Mouse (Mus musculus): ENCODE data around the gene Ccdc61. TPM values are rescaled to one million over a fixed set of nuclear protein-coding genes. Genes with fewer than 3 reads are reported as not detected.

Gene Ccdc61
- polyA plus RNA-seq, 1 experiment from 2014 or later = 23.0 TPM

DNA sequence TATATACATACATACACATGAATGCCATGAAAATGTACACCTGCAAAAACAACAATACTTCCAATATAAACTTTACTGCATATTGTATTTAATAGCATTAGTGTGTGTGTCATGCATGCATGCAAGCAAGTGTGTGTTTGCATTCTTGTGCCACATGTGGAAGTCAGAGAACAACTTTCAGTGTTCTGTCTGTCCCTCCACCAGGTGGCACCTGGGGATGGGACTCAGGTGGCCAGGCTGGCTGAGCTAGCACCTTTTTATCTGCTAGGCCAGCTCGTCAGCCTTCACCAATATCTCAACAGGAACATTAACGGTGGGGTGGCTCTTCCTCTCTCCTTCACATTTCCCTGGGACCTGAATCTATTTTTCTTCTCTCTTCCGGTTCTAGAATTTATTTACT, 7.7 kb downstream of the Ccdc61 start:
- WGBS = 73% methylated on average over 3 of the region's 3 CpGs
- Histone ChIP-seq H3K36me3 (peaks cover 14% of the 10 kb centered on the region; the same call in 1 of the 2 replicates), H3K4me1 (replicated peaks) (no peaks in the 10 kb centered on the region), H3K4me3 (no peak overlapping the region), H3K27ac (replicated peaks) (no peak overlapping the region), H3K27me3 (no peaks in the 10 kb centered on the region), H3K9me3 (no peaks in the 10 kb centered on the region), H3K4me2 (no peak overlapping the region), H3K9ac (no peak overlapping the region)
- no peak for ATAC-seq (ENCODE audit: low read depth)

DNA sequence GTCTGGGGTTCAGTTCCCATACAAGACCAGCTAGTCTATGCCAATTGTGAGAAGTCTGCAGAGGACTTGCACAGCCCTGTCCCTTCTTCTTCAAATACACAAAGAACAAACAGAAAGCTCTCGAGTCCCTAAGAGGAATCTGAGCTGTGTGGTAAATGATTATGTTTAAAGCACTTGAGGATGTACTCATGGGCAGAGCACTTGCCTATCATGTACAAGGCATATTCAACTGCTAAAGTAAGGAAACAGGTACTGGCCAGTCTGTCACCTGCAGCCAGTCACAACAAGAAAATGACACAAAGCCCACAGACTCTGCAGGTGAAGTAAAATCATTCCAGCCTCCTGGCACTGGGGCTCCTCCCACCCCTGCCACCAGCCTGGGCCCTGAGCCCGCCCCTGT, 9.7 kb downstream of the Ccdc61 start:
- Histone ChIP-seq H3K27ac (replicated peaks) (no peak overlapping the region), H3K36me3 (peaks cover 14% of the 10 kb centered on the region; the same call in 1 of the 2 replicates), H3K27me3 (no peaks in the 10 kb centered on the region), H3K9ac (no peak overlapping the region), H3K4me3 (no peak overlapping the region), H3K9me3 (no peaks in the 10 kb centered on the region), H3K4me1 (replicated peaks) (peaks cover 5% of the 10 kb centered on the region), H3K4me2 (no peak overlapping the region)
- no peak for ATAC-seq (ENCODE audit: low read depth)
- 91% methylated on average over 2 of the region's 2 CpGs for WGBS

DNA sequence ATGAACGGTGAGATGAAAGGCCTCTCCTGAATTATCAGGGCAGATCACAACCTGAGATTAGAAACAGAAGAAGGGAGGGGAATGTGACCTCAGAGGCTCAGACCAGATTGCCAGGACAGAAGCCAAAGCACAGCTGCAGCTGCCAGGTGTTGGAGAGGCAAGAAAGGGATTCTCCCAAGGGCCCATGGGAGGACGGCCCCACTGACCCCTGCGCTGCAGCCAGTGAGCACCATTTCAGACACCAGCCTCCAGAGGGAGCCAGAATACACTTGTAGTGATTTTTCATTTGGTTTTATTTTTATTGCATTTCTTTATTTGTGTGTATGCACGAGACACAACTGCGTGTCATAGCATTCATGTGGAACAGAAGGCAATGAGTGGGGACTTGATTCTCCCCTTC, 13.7 kb downstream of the Ccdc61 start:
- no peak overlapping the region for H3K9ac ChIP-seq
- ATAC-seq (ENCODE audit: low read depth) = no peak
- peak overlapping the region; percentile 6; the same call in 1 of the 2 replicates for H3K27ac ChIP-seq (replicated peaks)
- H3K4me1 ChIP-seq (replicated peaks) = peaks cover 34% of the 10 kb centered on the region
- H3K4me3 ChIP-seq = no peak overlapping the region
- 0 out of 2 replicates have a peak, but pooled peaks cover 8% of the 10 kb centered on the region for H3K36me3 ChIP-seq
- no peak overlapping the region for H3K4me2 ChIP-seq
- peaks cover 13% of the 10 kb centered on the region for H3K27me3 ChIP-seq
- H3K9me3 ChIP-seq = no peaks in the 10 kb centered on the region
- WGBS = 22% methylated on average over 5 of the region's 5 CpGs

DNA sequence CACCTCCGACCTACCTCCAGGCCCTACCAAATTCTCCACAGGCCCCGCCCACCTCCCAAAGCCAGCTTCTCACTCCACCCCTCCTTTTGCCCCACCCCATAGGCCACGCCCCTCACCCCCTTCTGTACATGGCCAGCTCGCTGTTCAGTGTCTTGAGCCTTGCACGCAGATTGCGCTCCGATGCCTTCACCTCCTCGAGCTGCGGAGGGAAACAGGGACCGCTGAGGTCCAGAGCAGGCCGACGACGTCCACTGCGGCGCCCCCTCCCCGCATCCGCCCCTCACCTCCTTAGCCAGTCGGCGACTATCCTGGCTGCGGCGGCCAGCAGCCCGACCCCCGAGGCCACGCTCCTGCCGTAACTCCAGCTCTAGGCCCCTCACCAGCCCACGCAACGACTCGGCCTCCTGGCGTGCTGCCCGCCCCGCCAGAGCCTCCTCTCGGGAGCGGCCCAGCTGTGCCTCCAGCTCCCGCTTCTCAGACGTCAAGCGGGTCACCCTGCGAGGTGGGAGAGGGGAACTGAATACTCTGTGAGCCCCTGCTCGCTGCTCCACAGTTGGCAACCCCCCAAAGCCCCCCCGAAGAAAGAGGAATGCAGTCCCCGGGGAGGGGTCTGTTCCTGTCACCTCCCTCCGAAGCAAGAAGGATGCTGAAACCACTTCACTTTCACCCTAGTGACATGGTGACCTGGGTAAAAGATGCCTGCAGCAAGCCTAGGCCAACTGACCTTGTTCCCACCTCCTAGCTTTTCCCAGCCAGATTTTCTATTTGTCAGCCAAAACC, 16.4 kb downstream of the Ccdc61 start:
- peak overlapping the region; percentile 49 for H3K4me3 ChIP-seq
- H3K4me1 ChIP-seq (replicated peaks) = peaks cover 34% of the 10 kb centered on the region
- no peaks in the 10 kb centered on the region for H3K9me3 ChIP-seq
- H3K4me2 ChIP-seq = peak overlapping the region; percentile 77
- H3K36me3 ChIP-seq = no peaks in the 10 kb centered on the region
- peaks cover 13% of the 10 kb centered on the region for H3K27me3 ChIP-seq
- H3K9ac ChIP-seq = peak overlapping the region; percentile 75
- WGBS = 1% methylated on average over 41 of the region's 41 CpGs
- no peak overlapping the region for H3K27ac ChIP-seq (replicated peaks)
- ATAC-seq (ENCODE audit: low read depth) = peak; percentile 19

DNA sequence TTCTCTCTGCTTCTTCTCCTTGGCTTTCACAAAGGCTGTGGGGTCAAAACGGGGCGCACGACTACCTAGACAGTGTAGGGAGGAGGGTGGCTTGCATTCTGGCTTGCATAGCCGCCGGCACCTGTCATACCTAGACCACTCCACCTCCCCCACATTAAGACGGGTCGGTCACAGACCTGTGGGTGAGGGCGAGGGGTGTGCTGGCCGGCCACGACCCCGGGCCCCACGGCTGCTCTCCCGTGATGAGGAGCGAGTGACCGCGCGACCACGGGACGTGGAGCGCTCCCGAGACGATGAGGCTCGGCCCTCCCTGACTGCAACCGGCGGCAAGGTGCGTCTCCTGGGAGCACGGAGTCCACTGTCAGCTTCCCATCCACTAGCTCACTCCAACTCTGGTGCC, 17.2 kb downstream of the Ccdc61 start:
- Histone ChIP-seq H3K4me2 (peak overlapping the region; percentile 77), H3K9ac (peak overlapping the region; percentile 75), H3K4me1 (replicated peaks) (peaks cover 34% of the 10 kb centered on the region), H3K27ac (replicated peaks) (no peak overlapping the region), H3K27me3 (peaks cover 13% of the 10 kb centered on the region), H3K4me3 (peak overlapping the region; percentile 49), H3K36me3 (no peaks in the 10 kb centered on the region), H3K9me3 (no peaks in the 10 kb centered on the region)
- peak; percentile 62 for ATAC-seq (ENCODE audit: low read depth)
- 27% methylated on average over 27 of the region's 27 CpGs for WGBS

DNA sequence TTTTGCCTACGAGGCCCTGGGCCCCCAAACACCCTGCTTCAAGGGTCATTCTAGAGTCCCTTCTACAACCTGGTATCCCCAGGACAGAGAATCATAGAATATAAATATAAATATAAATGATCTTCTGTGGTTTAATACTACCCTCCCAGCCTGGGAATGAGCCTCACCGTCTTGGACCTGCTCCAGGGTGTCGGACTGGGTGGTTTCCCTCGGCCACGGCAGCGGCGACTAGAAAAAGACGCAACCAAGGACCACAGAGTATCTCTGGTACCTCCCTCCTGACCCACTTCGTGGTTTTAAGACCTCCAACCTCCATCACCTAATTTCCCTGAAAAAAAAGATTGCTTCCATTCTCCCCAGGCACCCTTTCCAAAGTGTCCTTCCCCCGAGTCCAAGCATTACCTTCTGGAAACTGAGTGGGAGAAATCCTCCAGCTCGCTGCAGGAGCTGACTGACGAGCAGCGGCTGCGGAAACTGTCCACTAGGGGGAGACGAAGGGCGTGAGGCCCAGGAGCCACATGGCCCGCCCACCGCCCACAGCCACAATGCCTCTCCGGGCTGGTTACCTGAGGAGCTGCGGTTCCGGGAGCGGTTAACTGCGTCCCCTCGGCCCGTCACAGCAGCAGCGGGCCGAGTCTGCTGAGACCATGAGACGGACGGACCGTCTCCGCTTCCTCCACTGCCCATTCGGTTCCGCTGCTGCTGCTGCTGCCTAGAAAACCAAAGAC, 18.2 kb downstream of the Ccdc61 start:
- WGBS = 22% methylated on average over 33 of the region's 33 CpGs
- ATAC-seq (ENCODE audit: low read depth) = peak; percentile 71
- 0 out of 2 replicates have a peak overlapping the region, but pooled peaks have one; percentile 38 for H3K27ac ChIP-seq (replicated peaks)

DNA sequence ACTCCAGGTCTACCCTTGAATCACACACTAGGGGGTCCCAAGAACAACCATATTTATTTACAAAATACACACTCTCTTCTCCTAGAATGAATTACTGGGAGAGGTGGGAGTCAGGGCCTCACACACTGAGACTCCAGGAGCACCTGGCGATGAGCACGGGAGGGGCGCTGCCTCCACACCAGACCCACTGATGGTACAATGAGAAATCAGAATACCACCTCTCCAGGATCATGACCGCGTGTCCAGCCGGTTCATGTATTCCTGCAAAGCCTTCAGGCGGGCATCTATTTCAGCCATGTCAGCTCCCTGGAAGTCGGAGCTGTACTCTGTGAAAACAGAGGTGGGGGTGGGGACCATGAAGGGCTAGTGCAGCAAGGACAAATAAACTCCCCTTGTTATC, 19.4 kb downstream of the Ccdc61 start:
- Histone ChIP-seq H3K9ac (no peak overlapping the region), H3K36me3 (no peaks in the 10 kb centered on the region), H3K4me1 (replicated peaks) (peaks cover 29% of the 10 kb centered on the region), H3K4me3 (no peak overlapping the region), H3K9me3 (no peaks in the 10 kb centered on the region), H3K4me2 (no peak overlapping the region), H3K27ac (replicated peaks) (no peak overlapping the region), H3K27me3 (peaks cover 13% of the 10 kb centered on the region)
- WGBS = 93% methylated on average over 8 of the region's 8 CpGs
- ATAC-seq (ENCODE audit: low read depth) = no peak

More for the DNA sequence above, 18.2 kb downstream of the Ccdc61 start:
- H3K9ac ChIP-seq = peak overlapping the region; percentile 75
- peaks cover 34% of the 10 kb centered on the region for H3K4me1 ChIP-seq (replicated peaks)
- H3K4me3 ChIP-seq = peak overlapping the region; percentile 49
- H3K36me3 ChIP-seq = no peaks in the 10 kb centered on the region
- H3K27me3 ChIP-seq = peaks cover 13% of the 10 kb centered on the region
- no peaks in the 10 kb centered on the region for H3K9me3 ChIP-seq
- peak overlapping the region; percentile 77 for H3K4me2 ChIP-seq

DNA sequence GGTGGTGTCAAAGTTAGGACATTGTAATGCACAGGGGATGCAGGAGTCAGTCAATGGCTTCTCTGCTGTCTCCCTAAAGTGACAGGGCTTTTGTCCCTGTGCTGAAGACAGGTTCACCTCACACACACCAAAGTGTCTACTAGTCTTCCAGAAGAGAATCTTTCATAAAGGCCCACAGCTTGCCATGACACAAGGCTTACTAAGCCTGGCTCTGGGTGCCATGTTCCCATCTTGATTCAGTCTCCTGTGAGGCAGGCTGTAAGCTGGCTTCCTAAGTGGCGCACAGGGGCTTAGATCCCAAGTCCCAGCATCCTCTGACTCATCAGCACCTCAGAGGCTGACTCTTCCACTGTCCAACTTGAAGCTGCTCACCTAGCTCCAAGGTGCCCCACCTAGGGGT, 23.3 kb downstream of the Ccdc61 start:
- Histone ChIP-seq H3K9me3 (no peaks in the 10 kb centered on the region), H3K27ac (replicated peaks) (no peak overlapping the region), H3K4me3 (no peak overlapping the region), H3K27me3 (no peaks in the 10 kb centered on the region), H3K4me1 (replicated peaks) (peaks cover 5% of the 10 kb centered on the region; the same call in 1 of the 2 replicates), H3K36me3 (no peaks in the 10 kb centered on the region), H3K9ac (no peak overlapping the region), H3K4me2 (no peak overlapping the region)
- 100% methylated on average over 1 of the region's 1 CpGs for WGBS
- no peak for ATAC-seq (ENCODE audit: low read depth)

DNA sequence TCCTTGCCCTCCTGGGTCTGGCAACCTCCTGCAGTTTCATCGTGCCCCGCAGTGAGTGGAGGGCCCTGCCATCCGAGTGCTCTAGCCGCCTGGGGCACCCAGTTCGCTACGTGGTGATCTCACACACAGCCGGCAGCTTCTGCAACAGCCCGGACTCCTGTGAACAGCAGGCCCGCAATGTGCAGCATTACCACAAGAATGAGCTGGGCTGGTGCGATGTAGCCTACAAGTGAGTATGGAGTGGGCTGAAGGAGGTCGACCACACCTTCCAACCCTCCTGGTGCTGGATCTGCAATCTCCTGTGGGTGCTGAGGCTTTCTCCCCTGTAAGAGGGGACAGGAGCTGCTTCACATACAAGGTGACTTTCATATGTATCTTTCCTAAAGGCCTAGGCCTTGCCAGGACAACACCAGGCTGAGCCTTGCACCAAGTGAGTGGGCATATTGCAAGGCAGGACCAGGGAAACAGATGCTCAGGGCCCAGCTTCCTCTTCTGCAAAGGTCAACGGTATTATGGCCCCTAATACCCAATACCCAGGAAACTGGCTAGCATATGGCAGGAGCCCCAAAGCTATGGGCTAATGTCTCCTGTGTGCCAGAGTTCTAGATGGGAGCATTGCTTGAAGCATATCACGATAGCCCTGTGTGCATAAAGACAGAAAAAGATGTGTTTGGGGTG, 25.3 kb downstream of the Ccdc61 start:
- Histone ChIP-seq H3K9ac (no peak overlapping the region), H3K27me3 (no peaks in the 10 kb centered on the region), H3K4me3 (no peak overlapping the region), H3K4me1 (replicated peaks) (peaks cover 5% of the 10 kb centered on the region; the same call in 1 of the 2 replicates), H3K9me3 (no peaks in the 10 kb centered on the region), H3K4me2 (no peak overlapping the region), H3K36me3 (no peaks in the 10 kb centered on the region), H3K27ac (replicated peaks) (0 out of 2 replicates have a peak overlapping the region, but pooled peaks have one; percentile 7)
- ATAC-seq (ENCODE audit: low read depth) = no peak
- WGBS = 61% methylated on average over 13 of the region's 13 CpGs

DNA sequence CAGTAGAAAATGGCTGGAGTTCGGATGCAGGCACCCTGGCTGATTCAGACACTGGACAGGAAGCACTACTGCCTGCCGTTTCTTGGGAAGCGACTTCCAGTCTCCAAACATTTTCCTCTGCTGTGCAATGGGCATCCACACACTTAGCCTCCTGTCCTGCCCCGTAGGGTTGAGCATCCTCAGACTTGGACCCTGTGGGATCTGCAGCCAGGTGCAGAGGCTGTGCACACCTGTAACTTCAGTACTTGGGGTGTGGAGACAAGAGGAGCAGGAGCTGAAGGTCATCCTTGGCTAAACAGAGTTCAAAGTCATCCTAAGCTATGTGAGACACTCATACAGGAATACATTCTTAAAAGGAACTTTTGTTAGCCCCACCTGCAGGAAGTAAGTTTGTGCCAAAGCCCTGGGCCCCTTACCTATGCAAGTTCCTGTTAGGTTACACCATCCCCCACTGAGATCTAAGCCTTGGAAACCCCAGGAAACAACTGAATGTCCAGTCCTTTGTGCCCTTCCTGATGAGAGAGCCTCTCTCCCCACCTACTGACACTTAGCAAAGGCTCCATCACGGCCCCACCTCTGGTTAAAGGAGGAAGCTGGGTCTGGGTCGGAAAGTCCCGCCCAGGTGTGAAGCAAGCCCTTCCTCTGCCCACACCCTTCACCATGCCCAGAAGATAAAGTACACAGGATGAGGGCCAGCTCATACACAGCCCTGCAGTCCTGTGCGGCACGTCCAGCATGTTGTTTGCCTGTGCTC, 26.0 kb downstream of the Ccdc61 start:
- Histone ChIP-seq H3K36me3 (no peaks in the 10 kb centered on the region), H3K9ac (no peak overlapping the region), H3K4me3 (no peak overlapping the region), H3K9me3 (no peaks in the 10 kb centered on the region), H3K4me2 (no peak overlapping the region), H3K27ac (replicated peaks) (0 out of 2 replicates have a peak overlapping the region, but pooled peaks have one; percentile 7), H3K27me3 (no peaks in the 10 kb centered on the region), H3K4me1 (replicated peaks) (peaks cover 5% of the 10 kb centered on the region; the same call in 1 of the 2 replicates)
- 65% methylated on average over 9 of the region's 9 CpGs for WGBS
- no peak for ATAC-seq (ENCODE audit: low read depth)

DNA sequence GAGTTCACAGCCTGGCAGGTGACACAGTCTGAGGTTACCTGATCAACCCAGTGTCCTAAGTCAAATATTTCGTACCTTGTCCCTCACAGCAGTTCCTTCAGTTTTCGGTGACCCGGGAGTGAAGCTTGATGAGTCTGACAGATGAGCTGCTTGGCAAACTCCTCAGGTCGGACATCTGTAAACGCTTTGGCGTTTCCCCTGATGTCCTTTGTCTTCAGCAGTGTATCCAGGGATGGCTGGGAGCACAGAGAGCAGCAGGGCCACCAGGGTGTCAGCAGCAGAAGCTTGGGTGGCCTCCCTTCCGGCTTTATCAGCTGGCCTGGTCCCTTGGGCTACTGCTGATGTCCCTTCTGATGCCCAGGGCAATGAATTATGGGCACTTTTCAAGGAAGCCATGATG, 31.5 kb downstream of the Ccdc61 start:
- WGBS = 85% methylated on average over 7 of the region's 7 CpGs
- H3K4me3 ChIP-seq = no peak overlapping the region
- no peak for ATAC-seq (ENCODE audit: low read depth)
- no peaks in the 10 kb centered on the region for H3K36me3 ChIP-seq
- H3K4me1 ChIP-seq (replicated peaks) = peaks cover 5% of the 10 kb centered on the region; the same call in 1 of the 2 replicates
- no peak overlapping the region for H3K27ac ChIP-seq (replicated peaks)
- no peak overlapping the region for H3K4me2 ChIP-seq
- no peak overlapping the region for H3K9ac ChIP-seq
- H3K27me3 ChIP-seq = no peaks in the 10 kb centered on the region
- no peaks in the 10 kb centered on the region for H3K9me3 ChIP-seq
